Mouse (Mus musculus): ENCODE measurements around the gene Man1c1. TPM values are rescaled to one million over a fixed set of nuclear protein-coding genes. Genes with fewer than 3 reads are reported as not detected.

Gene Man1c1
- total RNA-seq, 2 experiments from 2014 or later: 16.7 to 17.9 TPM

DNA sequence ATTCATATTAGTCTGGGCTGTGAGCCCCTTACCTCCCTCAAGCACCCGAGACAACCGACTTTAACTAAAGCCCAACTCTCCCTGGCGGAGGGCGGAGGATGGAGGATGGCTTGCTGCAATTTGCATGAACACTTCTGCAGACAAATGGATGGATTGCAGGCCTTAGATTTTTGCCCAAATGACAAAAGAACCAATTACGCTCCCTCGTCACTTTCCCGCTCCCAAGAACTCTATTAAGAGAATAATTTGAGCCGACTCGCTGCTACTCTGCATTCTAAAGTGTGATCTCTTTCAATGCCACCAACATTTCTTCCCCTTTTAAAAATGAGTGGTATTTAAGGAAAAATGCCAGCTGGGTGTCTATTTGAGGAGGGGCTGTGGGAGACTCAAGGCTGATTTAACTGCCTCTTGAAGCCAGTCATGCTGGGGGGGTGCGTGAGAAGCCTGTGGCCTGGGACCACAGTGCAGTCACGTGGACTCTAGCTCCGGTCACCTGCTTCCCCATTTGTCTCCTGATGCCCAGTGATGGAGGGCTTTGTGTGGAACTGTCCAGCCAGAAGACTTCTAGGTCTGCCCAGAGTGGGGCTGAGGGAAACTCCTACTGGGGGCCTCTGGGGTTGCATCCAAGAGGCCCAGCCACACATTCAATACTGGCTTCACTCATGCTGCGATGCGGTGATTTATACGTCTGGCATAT is 88.0 kb downstream of the Man1c1 start:
- no peak for DNase-seq (ENCODE audit: low spot score in 2 of 2)

DNA sequence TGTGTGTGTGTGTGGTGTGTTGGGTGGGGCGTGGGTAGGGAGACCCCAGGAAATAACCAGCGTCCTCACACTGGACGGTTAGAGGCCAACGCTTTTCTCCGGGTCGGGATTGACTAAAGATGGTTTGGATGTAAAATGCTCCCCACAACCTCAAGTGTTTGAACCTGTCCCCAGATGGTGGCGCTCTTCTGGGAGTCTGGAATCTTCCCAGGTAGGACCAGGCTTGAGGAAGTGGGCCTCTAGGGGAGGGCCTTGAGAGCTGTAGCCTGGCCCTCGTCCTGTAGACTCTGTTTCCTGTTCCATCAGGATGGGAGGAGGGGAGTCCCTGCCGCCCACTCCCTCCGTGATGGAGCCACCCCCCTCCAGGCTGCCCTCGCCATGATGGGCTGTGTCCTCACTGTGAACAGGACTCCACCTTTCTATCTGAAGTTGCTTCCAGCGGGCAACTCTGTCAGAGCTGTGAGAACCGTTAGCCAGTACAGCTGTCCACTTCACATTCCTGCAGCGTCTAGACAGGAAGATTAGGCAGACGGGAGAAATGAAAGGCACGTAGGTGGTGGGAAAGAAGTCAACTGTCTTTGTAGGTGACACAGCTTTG is 91.9 kb downstream of the Man1c1 start:
- DNase-seq (ENCODE audit: low spot score in 2 of 2): no peak

DNA sequence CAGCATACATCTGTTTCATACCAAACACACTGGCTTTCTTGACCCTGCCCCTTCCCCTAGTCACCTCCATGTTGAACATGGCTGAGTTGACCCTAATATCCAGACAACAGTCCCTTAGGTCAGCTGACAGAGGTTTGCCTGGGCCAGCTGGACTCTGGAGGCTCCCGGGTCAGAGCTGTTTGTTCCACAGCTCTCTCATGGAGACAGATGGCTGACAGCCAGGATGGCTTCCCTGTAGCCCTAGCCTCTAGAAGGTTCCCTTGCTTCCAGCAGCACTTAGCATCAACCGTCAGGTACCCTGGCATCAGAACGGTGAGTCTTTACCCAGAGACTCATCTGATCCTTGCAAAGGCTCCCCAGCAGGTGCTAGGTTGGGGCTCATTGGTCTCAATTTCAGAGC is 93.5 kb downstream of the Man1c1 start:
- no peak for DNase-seq (ENCODE audit: low spot score in 2 of 2)

DNA sequence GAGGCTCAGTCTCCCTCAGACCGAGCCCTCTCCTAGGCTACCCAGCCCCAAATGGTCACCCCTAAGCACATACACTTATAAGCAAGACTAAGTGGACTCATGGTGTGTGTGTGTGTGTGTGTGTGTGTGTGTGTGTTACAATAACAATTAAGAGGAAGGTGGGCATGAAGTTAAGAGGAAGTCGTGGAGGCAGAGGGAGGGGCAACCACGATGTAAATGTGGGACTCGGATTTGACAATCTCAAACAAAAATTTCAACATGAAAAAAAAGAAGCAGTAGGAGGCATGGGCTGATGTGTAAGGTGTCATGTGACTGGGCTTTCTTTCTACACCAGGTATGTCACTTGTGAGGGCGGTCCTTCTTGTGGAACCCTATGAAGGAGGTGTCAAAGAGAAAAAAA is 96.4 kb downstream of the Man1c1 start:
- DNase-seq (ENCODE audit: low spot score in 2 of 2): no peak

DNA sequence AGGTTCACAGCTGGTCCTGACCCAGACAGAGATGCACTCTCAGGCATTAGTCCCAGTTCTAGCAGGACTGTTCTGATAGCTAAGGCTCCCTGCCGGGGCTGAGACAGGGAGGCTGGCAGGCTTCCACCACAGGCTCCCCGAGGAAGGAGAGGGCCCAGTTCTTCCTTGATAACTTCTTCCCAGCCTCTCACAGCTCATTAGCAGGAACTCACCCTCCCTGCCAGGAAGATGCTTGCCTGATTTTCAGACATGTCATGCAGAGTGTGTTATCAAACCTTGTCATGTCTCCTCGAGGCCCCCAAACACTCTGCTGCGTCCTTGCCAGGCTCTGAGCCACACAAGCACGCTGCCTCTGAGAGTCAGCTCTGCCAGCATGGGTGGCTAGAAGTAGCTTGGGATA is 98.0 kb downstream of the Man1c1 start:
- DNase-seq (ENCODE audit: low spot score in 2 of 2): peak in 1 of 2 experiments; percentile 63

DNA sequence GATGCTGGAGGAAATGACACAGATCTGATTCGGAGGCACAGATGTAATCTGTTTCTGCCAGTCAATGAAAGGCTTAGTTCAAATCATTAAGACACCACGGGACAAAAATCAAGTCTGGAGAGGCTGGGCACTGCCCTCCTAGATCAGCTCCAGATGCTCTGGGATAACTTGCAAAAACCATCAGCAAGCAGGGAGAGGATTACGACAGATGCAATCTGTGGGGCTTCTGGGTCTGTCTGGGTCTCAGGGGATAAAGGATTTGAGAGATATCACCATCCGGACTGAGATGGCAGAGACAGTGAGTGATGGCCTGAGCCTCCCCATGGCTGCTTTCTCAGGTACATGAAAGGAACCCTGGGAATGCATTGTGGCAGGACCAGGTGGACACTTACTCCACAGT is 99.6 kb downstream of the Man1c1 start:
- DNase-seq (ENCODE audit: low spot score in 2 of 2): no peak

DNA sequence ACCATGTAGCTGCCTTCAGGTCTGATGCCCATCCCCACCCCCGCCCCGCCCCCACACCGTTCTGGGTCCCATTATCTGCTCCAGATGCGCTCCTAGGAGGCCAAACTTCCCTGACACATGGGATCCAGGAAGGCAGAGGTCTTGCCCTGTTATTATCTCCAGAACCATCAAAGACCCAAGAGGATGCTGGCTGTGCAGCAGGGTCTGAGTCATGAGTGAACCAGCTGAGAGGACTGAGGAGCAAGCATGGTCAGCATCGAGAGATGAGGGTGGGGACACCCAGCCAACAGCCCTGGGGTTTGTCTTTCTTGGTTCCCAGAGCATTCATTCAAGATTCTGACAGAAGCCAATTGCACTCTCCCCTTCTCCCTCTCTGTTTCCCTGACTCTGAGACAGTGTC is 100.5 kb downstream of the Man1c1 start:
- DNase-seq (ENCODE audit: low spot score in 2 of 2): no peak

DNA sequence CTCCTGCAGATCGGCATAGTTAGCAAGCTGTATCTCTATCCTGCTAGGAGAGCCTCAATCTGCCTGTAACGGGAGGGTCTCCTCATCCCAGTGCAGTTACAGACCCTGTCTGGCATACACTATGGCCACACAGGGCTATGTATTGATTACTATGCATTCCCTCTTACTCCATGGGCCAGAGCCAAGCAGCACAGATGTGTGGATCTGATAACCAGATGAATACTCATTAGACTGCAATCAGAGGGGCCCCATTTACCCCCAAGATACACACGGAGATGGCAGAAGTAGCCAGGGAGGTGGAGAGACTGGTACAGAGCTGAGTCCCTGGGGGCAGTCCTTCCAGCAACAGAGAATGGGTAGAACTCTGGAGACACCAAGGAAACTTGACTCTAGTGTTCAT is 101.5 kb downstream of the Man1c1 start:
- no peak for DNase-seq (ENCODE audit: low spot score in 2 of 2)

DNA sequence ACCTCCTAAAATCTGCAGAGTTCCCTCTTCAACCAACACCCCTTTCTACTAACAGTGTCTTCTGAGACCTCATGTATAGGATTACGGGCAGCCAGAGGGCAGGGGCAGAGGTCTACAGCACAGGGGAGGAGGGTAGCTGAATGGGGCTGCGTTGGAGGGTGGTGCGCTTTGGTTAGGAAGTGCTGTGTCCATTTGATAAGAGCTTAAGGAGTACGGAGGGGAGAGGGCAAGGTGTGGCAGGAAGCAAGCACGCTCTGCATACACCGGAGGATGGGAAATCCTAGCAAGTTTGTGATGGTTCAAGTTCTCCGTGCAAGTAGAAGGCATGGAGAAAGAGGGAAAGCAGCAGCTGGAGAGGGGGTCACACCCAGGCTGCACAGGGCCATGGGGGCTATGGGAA is 102.1 kb downstream of the Man1c1 start:
- DNase-seq (ENCODE audit: low spot score in 2 of 2): no peak

DNA sequence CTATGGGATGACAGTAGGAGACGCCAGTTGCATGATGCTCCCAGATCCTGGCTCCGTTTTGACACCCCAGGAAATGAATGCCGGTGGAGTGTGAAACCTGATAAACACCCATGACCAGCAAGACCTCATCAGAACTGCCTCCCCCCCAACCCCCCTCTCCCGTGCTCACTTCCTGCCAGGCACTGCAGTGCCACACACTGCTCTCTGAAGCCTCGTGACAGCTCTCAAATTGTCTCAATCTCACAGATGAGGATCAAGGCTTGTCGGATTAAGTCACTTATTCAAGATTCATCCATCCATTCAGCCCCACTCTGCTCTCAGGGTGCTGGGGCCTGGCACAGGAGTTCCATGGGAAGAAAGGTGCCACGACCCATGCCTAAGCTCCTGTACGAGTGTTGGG is 102.7 kb downstream of the Man1c1 start:
- DNase-seq (ENCODE audit: low spot score in 2 of 2): no peak

DNA sequence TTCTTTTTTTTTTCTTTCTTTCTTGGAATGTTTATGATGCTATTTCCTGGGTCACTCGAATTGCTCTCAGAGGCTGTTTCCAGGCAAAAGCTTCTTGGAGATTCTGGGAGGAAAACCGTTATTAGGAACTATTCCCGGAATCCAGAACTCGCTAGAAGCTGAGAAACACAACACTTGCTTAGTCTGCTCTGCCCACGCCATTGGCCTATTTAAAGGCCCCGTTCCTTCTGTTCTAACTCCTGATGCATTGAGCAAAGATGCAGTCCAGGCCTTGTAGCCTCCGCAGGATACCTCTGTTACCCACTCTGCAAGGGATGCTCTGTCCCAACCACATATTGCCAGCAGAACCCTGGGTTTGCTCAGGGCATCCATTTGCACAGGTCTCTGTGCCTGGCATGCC is 103.3 kb downstream of the Man1c1 start:
- DNase-seq (ENCODE audit: low spot score in 2 of 2): no peak

DNA sequence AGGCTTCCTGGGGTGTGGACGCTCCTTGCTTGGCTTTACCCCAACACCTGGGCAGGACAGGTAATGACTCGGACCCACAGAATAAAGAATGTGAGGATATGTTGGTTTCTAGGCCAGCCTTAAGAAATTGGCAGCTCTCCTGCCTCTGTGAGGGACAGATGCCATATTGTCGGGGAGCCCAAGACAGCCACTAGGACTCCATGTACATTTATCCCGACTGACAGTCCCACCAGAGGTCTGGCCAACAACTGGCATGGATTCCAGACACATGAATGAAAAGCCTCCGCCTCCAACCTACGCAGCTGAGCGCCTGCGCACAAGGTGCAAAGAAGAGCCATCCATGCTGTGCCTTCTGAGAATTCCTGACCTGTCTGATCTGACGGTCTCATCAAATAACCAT is 104.0 kb downstream of the Man1c1 start:
- no peak for DNase-seq (ENCODE audit: low spot score in 2 of 2)

DNA sequence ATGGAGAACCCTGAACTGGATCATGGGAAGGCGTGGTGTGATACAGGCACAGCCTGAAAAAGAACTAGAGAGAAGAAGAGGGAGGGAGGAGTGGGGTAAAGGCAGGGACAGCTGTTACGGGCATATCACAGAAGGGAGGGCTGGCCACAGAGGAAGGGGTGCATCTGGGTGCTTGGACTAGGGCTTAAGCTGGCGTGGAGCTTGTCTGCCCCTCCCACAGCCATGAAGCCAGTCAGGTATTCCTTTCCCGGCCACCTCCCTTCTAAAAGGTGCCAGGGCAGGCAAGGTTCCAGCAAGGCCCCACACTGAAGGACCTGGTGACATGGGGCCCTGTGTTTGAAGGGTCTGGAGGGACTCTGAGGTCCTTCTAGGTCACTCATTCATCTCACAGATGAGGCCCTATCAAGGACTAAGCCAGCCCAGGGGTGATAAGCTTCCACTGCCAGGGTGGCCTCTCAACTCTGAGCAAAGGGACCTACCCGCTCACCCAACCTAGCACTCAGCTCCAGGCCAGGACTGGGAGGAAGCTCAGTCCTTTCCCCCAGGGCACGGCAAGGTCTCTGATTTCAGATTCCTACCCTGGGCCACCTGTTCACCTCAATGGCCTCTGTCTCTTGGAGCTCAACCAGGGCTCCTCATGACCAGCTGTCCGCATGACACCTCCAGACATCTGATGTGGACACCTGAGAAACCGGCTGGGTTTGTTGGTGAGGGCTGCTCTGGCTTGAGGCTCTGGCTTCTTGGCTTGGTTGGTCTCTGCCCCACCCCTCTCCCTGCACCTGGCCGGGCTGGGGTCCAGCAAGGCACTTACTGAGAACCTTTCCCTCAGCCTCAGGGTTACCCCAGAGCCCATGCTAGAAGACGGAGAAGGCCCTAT is 107.0 kb downstream of the Man1c1 start:
- DNase-seq (ENCODE audit: low spot score in 2 of 2): no peak

DNA sequence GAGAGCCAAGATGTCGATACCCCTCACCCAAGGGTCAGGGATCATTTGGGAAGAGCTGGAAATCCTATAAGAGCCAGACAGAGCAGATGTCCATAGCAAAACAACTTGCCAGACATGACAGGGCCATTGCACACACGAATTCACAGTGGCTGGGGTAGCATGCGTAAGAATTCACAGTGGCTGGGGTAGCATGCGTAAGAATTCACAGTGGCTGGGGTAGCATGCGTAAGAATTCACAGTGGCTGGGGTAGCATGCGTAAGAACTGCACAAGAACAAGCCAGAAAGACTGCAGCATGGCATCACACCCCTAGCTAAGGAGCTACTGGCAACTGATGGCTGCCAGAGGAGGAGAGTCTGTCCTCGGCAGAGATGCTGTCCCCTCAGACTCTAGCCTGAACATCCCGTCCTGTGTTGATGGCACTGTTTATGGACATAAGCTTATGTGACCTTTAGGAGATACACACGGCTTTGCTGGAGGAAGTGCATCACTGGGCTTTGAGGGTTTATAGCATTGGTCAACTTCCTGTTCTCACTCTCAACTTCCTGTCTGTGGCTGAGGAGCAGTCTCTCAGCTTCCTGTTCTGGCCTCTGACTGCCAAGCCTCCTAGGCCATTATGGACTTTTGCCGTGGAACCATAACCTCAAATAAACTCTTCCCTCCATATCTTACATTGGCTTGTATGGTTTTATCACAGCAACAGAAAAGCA is 109.2 kb downstream of the Man1c1 start:
- no peak for DNase-seq (ENCODE audit: low spot score in 2 of 2)

DNA sequence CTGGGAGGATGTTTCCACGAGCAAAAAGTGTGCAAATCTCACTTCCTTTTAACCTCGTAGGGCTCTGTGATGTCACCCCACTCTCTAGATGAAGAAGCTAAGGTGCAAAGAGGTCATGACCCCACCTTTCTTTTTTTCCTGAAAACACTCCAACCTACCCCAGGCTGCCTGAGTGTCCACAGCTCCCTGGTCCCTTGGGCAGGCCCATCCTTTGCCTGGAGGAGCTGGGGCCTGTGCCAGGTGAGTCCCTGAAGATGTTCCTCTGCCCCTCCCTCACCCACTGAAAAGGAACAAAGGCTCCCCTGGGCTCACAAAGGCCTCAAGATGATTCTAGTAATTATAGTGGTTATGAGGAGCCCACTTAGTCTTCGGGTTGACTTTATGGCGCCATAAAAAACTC is 111.6 kb downstream of the Man1c1 start:
- no peak for DNase-seq (ENCODE audit: low spot score in 2 of 2)

DNA sequence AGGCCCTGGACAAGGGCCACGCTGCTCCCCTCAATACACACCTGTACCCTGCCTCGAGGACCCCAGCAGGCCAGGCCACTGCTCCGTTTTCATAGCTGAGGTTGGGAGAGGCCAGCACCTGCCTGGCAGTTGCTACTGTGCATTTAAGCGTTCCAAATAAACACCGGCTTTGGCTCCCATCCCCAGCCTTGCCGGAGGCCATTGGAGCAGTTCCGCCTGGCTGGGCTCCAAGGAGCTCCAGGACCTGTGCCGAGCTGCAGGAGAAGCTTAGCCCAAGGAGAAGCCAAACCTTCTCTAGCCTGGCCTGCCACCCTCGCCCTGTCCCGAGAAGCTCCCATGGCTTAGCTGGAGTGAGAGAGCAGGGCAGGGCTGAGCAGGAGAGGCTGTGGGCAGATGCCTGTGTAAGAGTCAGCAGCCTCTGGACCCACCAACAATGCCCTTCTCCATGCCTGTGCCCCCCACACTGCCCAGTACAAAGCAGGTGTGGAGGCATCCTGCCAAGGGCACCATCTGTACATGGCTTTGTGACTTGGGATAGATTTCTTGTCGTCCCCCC is 112.5 kb downstream of the Man1c1 start:
- DNase-seq (ENCODE audit: low spot score in 2 of 2): peak; percentile 58 to 77

DNA sequence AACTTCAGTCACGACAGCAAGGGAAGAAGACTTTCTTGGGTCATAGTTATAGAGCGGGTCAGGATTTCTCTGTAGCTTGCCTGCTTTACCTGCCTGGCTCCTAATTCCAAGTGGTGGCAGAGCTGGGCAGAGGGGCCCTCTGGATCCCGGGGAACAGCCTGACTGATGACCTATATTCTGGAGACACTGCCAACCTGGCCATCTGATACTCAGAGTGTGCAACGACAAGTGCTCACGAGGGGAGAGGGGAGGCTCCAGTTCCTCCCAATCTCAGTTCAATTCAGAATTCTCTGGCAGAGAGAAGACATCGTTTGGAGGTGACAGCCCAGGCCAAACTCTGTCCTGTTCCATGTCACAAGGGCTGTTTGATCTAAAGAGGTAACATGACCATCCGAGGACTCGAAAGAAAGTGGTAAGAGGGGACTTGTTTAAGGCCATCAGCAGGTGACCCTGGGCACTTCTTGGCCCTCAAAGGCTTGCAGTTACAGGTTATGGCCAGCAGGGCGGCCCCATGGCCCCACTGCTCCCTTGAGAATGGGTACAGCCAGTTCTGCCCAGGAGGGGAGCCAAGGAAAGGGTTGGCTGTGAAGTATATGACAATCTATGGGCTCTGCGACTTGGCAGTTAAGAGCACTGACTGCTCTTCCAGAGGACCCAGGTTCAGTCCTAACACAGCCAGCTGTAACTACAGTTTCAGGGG is 113.7 kb downstream of the Man1c1 start:
- no peak for DNase-seq (ENCODE audit: low spot score in 2 of 2)

DNA sequence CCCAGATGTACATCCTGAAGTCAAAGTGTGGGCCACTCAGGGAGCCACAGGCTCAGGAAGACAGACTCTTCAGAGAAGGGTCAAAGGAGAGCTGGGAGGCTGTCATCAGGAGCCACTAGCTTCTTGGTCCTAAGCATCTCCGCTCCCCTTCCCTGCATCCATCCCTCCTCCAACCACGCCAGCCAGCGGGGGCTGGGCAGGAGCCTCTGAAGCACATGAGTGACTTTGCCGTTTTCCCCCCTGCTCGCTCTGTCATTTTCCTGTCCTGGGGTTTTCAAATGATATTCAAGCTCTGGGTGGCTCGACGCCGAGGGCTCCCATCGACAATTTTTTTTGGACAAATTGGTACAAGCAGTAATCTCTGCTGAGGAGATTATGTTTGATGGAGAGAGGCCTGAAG is 114.3 kb downstream of the Man1c1 start:
- DNase-seq (ENCODE audit: low spot score in 2 of 2): no peak

DNA sequence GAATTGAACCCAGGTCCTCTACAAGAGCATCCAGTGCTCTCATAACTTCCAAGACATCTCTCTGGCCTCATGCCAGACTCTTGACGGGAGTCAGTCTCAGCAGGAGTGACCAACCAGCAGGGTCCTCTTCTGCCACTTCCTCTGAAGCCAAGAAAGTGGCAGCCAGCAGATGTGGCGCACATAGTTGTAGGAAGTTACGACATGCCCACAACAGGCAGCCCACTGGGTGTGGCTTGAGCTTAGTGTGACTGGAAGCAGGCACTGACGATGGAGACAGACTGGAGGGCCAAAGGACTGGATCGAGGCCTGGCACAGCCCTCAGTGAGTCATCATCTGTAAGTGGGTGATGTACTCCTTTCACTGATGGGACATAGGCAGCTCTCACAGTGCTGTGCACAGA is 115.1 kb downstream of the Man1c1 start:
- DNase-seq (ENCODE audit: low spot score in 2 of 2): no peak

DNA sequence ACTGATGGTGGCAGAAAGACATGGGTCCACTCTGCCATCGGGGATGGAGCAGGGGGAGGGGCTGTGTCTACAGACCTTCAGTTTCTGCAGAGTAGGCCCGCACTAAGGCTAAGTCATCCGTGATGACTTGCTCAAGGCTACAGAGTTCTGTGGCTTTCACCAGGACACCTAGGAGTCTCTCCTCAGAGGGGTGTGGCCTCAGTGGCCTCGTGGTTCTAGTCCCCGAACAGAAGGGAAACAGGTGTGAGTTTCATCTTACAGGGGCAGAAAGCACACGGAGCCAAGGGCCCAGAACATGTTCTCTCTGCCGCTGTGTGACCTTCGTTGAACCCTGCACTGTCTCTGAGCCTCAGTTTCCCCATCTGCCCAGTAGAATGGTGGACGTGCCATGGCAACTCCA is 115.8 kb downstream of the Man1c1 start:
- no peak for DNase-seq (ENCODE audit: low spot score in 2 of 2)

Data from gastrocnemius, postnatal 4 days (tissue).